ENCODE assay signal across 11 mouse cellular contexts in genomic region chr2:58195346-58195745, GRCm38 (mm10). TPM values are rescaled to one million over a fixed set of nuclear protein-coding genes. Genes with fewer than 3 reads are reported as not detected.
DNase-seq lines count a peak whose midpoint lies in the region; ATAC-seq and TF ChIP-seq lines count a peak whose summit lies in the region.
"Had no signal": no experiment of that assay in that cellular context is flagged by ENCODE, and none has a peak within 500 bp of the region (broad histone marks: within the 10 kb centered on the region; RNA-seq: fewer than 3 reads in every experiment).

Gene Cytip (minus strand): TSS chr2:58195532.

- H3K9me3 ChIP-seq in embryonic facial prominence, embryonic 15.5 days (replicated peaks), result no peaks in the 10 kb centered on the region
- H3K9me3 ChIP-seq in midbrain, postnatal 0 days (ENCODE audit: low read length), result no peaks in the 10 kb centered on the region

- TF ChIP-seq CTCF in midbrain, postnatal 0 days (IDR thresholded peaks at IDR 0.05), result no peak

- peak; percentile 74 to 88 for DNase-seq in adrenal gland, adult (ENCODE audit: inconsistent age in 2 of 2, low spot score in 1 of 2)
- DNase-seq in adrenal gland, postnatal 4 days (ENCODE audit: low spot score in 2 of 2), result no peak
- DNase-seq in kidney, postnatal 10 days, result peak; percentile 58
- DNase-seq in layer of hippocampus, postnatal 10 days (ENCODE audit: low spot score in 2 of 2), result no peak
- DNase-seq in cerebellum, adult 11 months, result no peak
- DNase-seq in midbrain, postnatal 0 days (ENCODE audit: low spot score), result no peak
- DNase-seq: cerebellum, adult 11-12 months; midbrain, embryonic 14.5 days; right cerebral cortex, postnatal 25 days had no signal

- no peak within 1 kb of the TSS for H3K4me3 ChIP-seq in embryonic facial prominence, embryonic 15.5 days (replicated peaks)
- no peak within 1 kb of the TSS for H3K4me3 ChIP-seq in midbrain, postnatal 0 days (ENCODE audit: low read depth, low read length)

- H3K9ac ChIP-seq in embryonic facial prominence, embryonic 15.5 days, result no peak within 1 kb of the TSS
- no peak within 1 kb of the TSS for H3K9ac ChIP-seq in midbrain, postnatal 0 days (replicated peaks; ENCODE audit: low read length, poor library complexity, severe bottlenecking)

- no peaks in the 10 kb centered on the region for H3K36me3 ChIP-seq in embryonic facial prominence, embryonic 15.5 days
- H3K36me3 ChIP-seq in midbrain, postnatal 0 days (ENCODE audit: insufficient read depth, low read length), result no peaks in the 10 kb centered on the region

- no peak for ATAC-seq in embryonic facial prominence, embryonic 15.5 days (ENCODE audit: insufficient number of reproducible peaks, low FRiP score, low TSS enrichment, low read depth)
- ATAC-seq in megakaryocyte progenitor cell, adult 5-6 weeks (replicated peaks; ENCODE audit: poor library complexity), result no peak
- no peak for ATAC-seq in midbrain, postnatal 0 days (ENCODE audit: low FRiP score)

- no peak within 1 kb of the TSS for H3K4me2 ChIP-seq in embryonic facial prominence, embryonic 15.5 days (replicated peaks)
- H3K4me2 ChIP-seq in midbrain, postnatal 0 days (ENCODE audit: low read depth, low read length, poor library complexity, severe bottlenecking), result no peak within 1 kb of the TSS

- no peaks in the 10 kb centered on the region for H3K27me3 ChIP-seq in embryonic facial prominence, embryonic 15.5 days
- H3K27me3 ChIP-seq in midbrain, postnatal 0 days (ENCODE audit: insufficient read depth, low read length), result no peaks in the 10 kb centered on the region

- WGBS in embryonic facial prominence, embryonic 15.5 days, result 68% methylated on average over 4 of the region's 4 CpGs
- WGBS in midbrain, postnatal 0 days, result 80% methylated on average over 4 of the region's 4 CpGs

- H3K27ac ChIP-seq in embryonic facial prominence, embryonic 15.5 days (replicated peaks), result 0 out of 2 replicates have a peak within 1 kb of the TSS, but pooled peaks have one; percentile 3
- no peak within 1 kb of the TSS for H3K27ac ChIP-seq in midbrain, postnatal 0 days (ENCODE audit: low read depth, low read length)

- no peaks in the 10 kb centered on the region for H3K4me1 ChIP-seq in embryonic facial prominence, embryonic 15.5 days
- no peaks in the 10 kb centered on the region for H3K4me1 ChIP-seq in midbrain, postnatal 0 days (ENCODE audit: insufficient read depth, low read length)

RNA-seq across cellular contexts. Expression of gene Cytip, which starts in this region (rescaled TPM):
- 1 to 10 TPM; 7.4 to 8.1 TPM for total RNA-seq in adrenal gland, postnatal 4 days (2021)
- polyA plus RNA-seq in embryonic facial prominence, embryonic 15.5 days (2015; fragmentation: Nextera tagmentation; extraction: Ambion mirVana), result 1.6 and 2.3 TPM in 2 replicates
- 14.7 and 26.8 TPM in 2 replicates for total RNA-seq in megakaryocyte progenitor cell, adult 5-6 weeks (2015)
- total RNA-seq in megakaryocyte progenitor cell, adult 5-6 weeks (2017), result 34.1 and 46.1 TPM in 2 replicates
- total RNA-seq in layer of hippocampus, postnatal 10 days (2021), result under 1 TPM; 0.13 to 0.30 TPM
- 0.11 TPM in 1 of 2 replicates, not detected in the other for total RNA-seq in midbrain, postnatal 0 days (2014; rRNA removed)
- polyA plus RNA-seq in midbrain, postnatal 0 days (2015; fragmentation: Nextera tagmentation; extraction: Ambion mirVana), result 0.21 TPM in 1 of 2 replicates, not detected in the other

Comparison
In these comparisons a context has a peak if more than half of its experiments do, and no peak if none do; other contexts are left out.
1. DNase-seq: peak in adrenal gland, adult (2 of 2) and kidney, postnatal 10 days (single experiment); none in adrenal gland, postnatal 4 days (0 of 2), layer of hippocampus, postnatal 10 days (0 of 2), cerebellum, adult 11 months (single experiment) and midbrain, postnatal 0 days (single experiment).